Mouse (Mus musculus) adrenal gland, postnatal 4 days (tissue): Measurements from ENCODE around the gene Olfr1264. TPM values are rescaled to one million over a fixed set of nuclear protein-coding genes. Genes with fewer than 3 reads are reported as not detected.

Source experiments
- DNase-seq, 2 experiments: peaks; one replicate each; pipeline ENCODE4 v3.0.0; 2021 to 2022; ENCODE audit warnings: low spot score in 2 of 2, mixed read lengths in 2 of 2
- long read RNA-seq, 2 experiments: library from polyadenylated mRNA; stranded (forward); transcript quantifications; one replicate each; pipeline ENCODE4 v2.0.0; 2021
- total RNA-seq, 2 experiments: library from RNA; stranded (reverse); gene quantifications; 2 replicates each; pipeline ENCODE4 v1.2.3; 2021

Olfr1264 gene
- total RNA-seq = not detected
- long read RNA-seq, experiment 1 = 0 reads
- long read RNA-seq, experiment 2 = 0 reads

DNA sequence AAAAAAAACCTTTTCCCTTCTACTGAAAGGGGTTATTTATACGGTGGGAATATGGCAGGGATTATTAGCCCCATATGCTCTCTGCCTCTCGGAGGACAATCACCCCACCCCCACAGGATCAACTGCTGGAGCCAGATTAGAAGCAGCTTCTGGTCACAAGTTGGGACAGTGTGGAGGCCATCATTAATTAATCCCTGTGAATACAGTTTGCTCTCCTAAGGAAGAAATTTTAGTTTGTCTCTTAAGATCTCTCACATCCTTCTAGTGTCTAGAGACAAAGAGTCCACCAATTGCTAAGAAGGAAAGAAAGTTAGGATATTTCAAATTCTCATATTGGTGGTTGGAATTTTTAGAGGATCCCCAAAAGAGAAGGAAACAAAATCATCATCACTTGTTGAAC is at the start of gene Olfr1264:
Gene Olfr1264, minus strand, starts transcription at position 101 of the 400 bp plus-strand sequence.
- DNase-seq = no peak

DNA sequence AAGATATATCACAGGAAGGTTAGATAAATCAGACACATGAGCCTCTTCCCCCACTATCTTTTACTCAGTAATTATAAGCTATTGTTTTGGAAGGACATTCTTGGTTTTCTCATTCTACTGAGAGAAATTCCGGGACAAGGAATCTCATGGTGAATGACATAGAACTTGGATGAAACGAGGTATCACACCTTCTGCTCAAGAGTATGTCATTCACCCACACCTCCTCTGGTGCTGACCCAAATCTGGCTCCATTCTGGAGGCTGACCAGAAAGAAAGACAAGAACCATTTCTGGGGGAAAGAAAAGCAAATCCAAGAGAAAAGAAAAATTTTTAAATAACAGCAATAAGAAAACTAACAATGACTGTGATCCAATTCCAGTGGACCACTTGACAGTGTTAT is 44.7 kb upstream of the Olfr1264 start:
- DNase-seq = no peak

DNA sequence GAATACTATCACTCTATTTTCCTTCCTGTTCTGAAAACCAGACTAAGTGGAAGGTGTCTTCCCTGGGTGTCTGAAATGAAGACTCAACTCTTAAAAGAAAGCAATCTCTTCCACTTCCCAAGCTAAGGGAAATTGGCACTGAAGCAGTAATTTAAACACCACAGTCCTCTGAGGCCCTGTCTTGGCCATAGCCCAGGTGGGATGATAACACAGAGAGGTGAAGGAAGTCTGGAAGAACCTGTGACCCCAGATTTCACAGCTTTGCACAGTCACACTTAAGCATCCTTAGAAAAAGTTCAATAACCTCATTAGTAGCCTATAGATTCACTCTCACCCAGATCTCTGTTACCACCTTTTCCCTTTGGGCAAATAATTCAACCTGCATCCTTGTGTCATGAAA is 38.1 kb upstream of the Olfr1264 start, which contains the start of gene Olfr140:
Gene Olfr140, minus strand, starts transcription at position 101 of the 400 bp plus-strand sequence.
- DNase-seq = no peak

DNA sequence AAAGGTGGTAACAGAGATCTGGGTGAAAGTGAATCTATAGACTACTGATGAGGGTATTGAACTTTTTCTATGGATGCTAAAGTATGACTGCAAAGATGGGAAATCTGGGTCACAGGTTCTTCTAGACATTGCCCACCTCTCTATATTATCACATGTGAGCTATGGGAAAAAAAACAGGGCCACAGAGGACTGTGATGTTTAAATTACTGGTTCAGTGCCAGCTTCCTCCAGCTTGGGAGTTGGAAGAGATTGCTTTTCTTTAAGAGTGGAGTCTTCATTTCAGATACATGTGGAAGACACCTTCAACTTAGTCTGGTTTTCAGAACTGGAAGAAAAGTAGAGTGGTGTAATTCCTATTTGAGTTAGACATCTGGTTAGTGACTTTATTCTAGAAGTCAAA is 9.7 kb upstream of the Olfr1264 start, which contains the start of gene Olfr1265:
Gene Olfr1265, plus strand, starts transcription at position 301 of the 400 bp plus-strand sequence.
- no peak for DNase-seq

DNA sequence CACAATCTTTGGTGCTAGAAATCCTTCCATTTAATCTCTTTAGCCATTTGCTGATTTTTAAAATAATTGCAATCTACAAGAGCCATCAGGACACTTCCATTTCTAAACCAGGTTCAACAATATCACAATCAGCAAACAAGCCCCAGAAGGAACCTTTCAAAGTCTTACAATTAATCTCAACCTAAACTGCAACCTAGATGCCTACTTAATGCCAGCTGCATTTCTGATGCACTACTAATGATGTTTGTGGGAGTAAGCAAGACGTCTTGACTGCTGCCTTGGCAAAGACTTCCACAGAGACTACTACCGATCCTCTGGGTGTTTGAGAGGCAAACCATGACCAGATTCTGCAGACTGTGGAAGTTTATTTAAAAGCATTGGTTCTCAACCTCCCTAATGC is 13.5 kb downstream of the Olfr1264 start, which contains the start of gene Olfr1263:
Gene Olfr1263, plus strand, starts transcription at position 301 of the 400 bp plus-strand sequence.
- DNase-seq = no peak

DNA sequence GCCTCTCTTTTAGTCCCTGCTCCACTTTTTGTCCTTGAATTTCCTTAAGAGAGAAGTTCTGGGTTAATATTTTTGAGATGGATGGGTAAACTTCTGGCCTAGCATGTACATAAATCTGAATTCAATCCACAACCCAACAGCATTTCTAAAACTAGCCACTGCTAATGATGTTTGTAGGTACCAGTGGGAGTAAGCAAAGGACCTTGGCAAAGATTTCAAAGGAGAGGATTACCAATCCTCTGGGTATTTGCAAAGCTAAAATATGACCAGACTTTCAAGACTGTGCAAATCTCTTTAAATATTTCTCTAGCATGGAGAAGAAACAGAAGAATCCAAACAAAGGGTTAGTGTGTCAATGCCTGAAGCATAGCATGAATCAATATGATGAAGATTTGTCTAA is 25.5 kb downstream of the Olfr1264 start, which contains the start of gene Olfr1262:
Gene Olfr1262, plus strand, starts transcription at position 301 of the 400 bp plus-strand sequence.
- no peak for DNase-seq

DNA sequence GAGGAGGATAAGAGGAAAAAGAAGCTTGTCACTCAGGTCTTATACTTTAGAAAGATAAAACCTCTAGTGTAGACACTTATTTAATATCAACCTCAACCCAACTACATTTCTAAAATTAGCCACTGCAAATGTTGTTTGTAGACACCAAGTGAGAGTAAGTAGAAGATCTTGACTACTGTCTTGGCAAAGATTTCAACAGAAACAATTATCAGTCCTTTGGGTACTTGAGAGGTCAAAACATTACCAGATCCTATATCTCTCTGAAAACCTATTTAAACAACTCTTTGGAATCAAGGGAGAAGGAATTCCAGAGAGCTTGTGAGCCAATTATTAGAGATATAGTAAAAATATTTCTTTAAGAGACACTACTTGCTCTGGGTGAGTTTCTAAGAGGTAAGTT is 34.5 kb downstream of the Olfr1264 start, which contains the start of gene Olfr1261:
Gene Olfr1261, plus strand, starts transcription at position 301 of the 400 bp plus-strand sequence.
- no peak for DNase-seq

DNA sequence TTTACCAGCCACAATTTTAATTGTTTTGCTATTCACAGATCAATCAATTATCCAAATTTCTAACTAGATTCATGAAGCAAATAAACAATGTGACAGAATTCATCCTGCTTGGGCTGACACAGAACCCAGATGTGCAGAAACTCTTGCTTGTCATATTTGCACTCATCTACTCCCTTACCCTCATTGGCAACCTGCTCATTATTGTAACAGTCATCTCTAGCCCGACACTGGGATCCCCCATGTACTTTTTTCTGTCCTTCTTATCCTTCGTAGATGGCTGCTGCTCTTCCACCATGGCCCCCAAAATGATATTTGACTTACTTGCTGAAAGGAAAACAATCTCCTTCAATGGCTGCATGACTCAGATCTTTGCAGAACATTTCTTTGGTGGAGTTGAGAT is 47.7 kb downstream of the Olfr1264 start:
- no peak for DNase-seq

DNA sequence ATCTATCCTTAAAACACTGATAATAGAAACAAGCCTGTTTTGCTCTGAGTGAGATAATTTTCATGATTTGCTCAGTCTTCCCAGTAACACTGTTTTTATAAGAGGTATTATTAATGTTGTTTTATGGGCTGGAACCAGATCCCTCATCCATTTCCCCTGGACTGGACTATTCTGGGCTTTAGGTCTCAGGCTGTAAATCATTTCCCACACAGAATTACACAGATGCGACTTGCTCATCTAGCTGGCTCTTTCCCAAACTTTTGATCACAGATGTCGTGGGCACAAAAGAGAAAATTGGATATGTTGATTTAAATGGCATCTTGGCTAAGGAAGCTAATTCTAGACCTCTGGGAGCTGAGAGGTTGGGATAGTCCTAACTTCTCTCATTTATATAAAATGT is 51.2 kb downstream of the Olfr1264 start, which contains the start of gene Olfr1260:
Gene Olfr1260, plus strand, starts transcription at position 157 of the 400 bp plus-strand sequence.
- DNase-seq = no peak

Other genes starting within 250 kb of the Olfr1264 start
- not detected for gene Olfr1254, start 232.0 kb downstream of the Olfr1264 start, total RNA-seq
- gene Olfr1255, start 213.5 kb downstream of the Olfr1264 start, total RNA-seq = not detected
- not detected for gene Olfr1256, start 184.0 kb downstream of the Olfr1264 start, total RNA-seq
- not detected for gene Olfr48, start 177.4 kb downstream of the Olfr1264 start, total RNA-seq
- gene Olfr1257, start 147.1 kb downstream of the Olfr1264 start, total RNA-seq = not detected
- gene Olfr1258, start 98.3 kb downstream of the Olfr1264 start, total RNA-seq = not detected
- gene Olfr1259, start 76.9 kb downstream of the Olfr1264 start, total RNA-seq = not detected
- gene Olfr1260, start 51.2 kb downstream of the Olfr1264 start, total RNA-seq = not detected
- gene Olfr1261, start 34.4 kb downstream of the Olfr1264 start, total RNA-seq = not detected
- not detected for gene Olfr1262, start 25.4 kb downstream of the Olfr1264 start, total RNA-seq
- gene Olfr1263, start 13.4 kb downstream of the Olfr1264 start, total RNA-seq = not detected
- gene Olfr1265, start 9.8 kb upstream of the Olfr1264 start, total RNA-seq = not detected
- gene Olfr140, start 38.0 kb upstream of the Olfr1264 start, total RNA-seq = not detected
- not detected for gene Olfr1269, start 95.8 kb upstream of the Olfr1264 start, total RNA-seq
- gene Olfr32, start 116.7 kb upstream of the Olfr1264 start, total RNA-seq = not detected
- gene Olfr1270, start 127.5 kb upstream of the Olfr1264 start, total RNA-seq = not detected
- gene Olfr1506, start 198.9 kb upstream of the Olfr1264 start, total RNA-seq = under 1 TPM in 1 of 2 experiments, not detected in 1; 0.11 TPM
- not detected for gene Olfr142, start 232.0 kb upstream of the Olfr1264 start, total RNA-seq
- not detected for gene Olfr1271, start 245.5 kb upstream of the Olfr1264 start, total RNA-seq